9 mouse cellular contexts compared by ENCODE assay signal in genomic region chr1:78907991-78908390, GRCm38 (mm10).
DNase-seq lines count a peak whose midpoint lies in the region; ATAC-seq and TF ChIP-seq lines count a peak whose summit lies in the region.
"Had no signal": no experiment of that assay in that cellular context is flagged by ENCODE, and none has a peak within 500 bp of the region (broad histone marks: within the 10 kb centered on the region; RNA-seq: fewer than 3 reads in every experiment).

No protein-coding gene starts in this region.

- H3K27ac ChIP-seq in heart, embryonic 12.5 days (ENCODE audit: poor library complexity, severe bottlenecking), result no peak overlapping the region
- H3K27ac ChIP-seq in intestine, embryonic 16.5 days (ENCODE audit: low read length), result no peak overlapping the region

- in situ Hi-C loops in Patski (cut with MboI; ENCODE audit: low pct_unique_long_range_greater_than_20kb), result no loop called here

- 0 out of 2 replicates have a peak, but pooled peaks have one; percentile 55 for ATAC-seq in heart, embryonic 12.5 days (ENCODE audit: insufficient number of reproducible peaks, low FRiP score)
- ATAC-seq in Patski, result peak; percentile 97
- ATAC-seq in intestine, embryonic 16.5 days, result peak; percentile 60
- ATAC-seq in granulocyte monocyte progenitor cell, adult 5-6 weeks (replicated peaks; ENCODE audit: poor library complexity, severe bottlenecking), result no peak

- no peak overlapping the region for H3K4me3 ChIP-seq in heart, embryonic 12.5 days
- no peak overlapping the region for H3K4me3 ChIP-seq in intestine, embryonic 16.5 days (ENCODE audit: low read length)
- H3K4me3 ChIP-seq: erythroblast, embryonic 14.5 days had no signal

- POLR2A ChIA-PET in Patski (lab: Charles Lee), result no interaction called here

- H3K4me1 ChIP-seq in heart, embryonic 12.5 days (replicated peaks), result no peaks in the 10 kb centered on the region
- no peaks in the 10 kb centered on the region for H3K4me1 ChIP-seq in intestine, embryonic 16.5 days (ENCODE audit: control insufficient read depth, insufficient read depth, low read length)

- H3K9me3 ChIP-seq in heart, embryonic 12.5 days (replicated peaks), result no peaks in the 10 kb centered on the region
- no peaks in the 10 kb centered on the region for H3K9me3 ChIP-seq in intestine, embryonic 16.5 days (ENCODE audit: control insufficient read depth, low read length)

- no peaks in the 10 kb centered on the region for H3K36me3 ChIP-seq in heart, embryonic 12.5 days
- no peaks in the 10 kb centered on the region for H3K36me3 ChIP-seq in intestine, embryonic 16.5 days (ENCODE audit: control insufficient read depth, insufficient read depth, low read length)

- H3K4me2 ChIP-seq in heart, embryonic 12.5 days, result no peak overlapping the region
- no peak overlapping the region for H3K4me2 ChIP-seq in intestine, embryonic 16.5 days (ENCODE audit: low read depth, low read length)

- no peak for TF ChIP-seq CTCF in Patski (IDR thresholded peaks at IDR 0.05)

- no peak overlapping the region for H3K9ac ChIP-seq in heart, embryonic 12.5 days
- no peak overlapping the region for H3K9ac ChIP-seq in intestine, embryonic 16.5 days (ENCODE audit: low read depth, low read length)

- CTCF ChIA-PET in Patski (lab: Charles Lee), result interaction anchor here (0.9 to 2.7 kb wide), 8 partner anchors 9 to 183 kb away, joined by 3 to 10 read pairs (median 4); no protein-coding TSS in a partner anchor

- no peak for DNase-seq in heart, adult 18-20 months
- DNase-seq in Patski (ENCODE audit: low read depth, low spot score), result peak; percentile 63
- peak; percentile 9 for DNase-seq in lung, postnatal 36 days
- DNase-seq in frontal cortex, postnatal 10 days (ENCODE audit: low spot score in 2 of 2), result no peak
- no peak for DNase-seq in heart, adult 8-10 months (ENCODE audit: low spot score)

- 43% methylated on average over 5 of the region's 5 CpGs for WGBS in heart, embryonic 12.5 days
- 25% methylated on average over 5 of the region's 5 CpGs for WGBS in intestine, embryonic 16.5 days

- no peaks in the 10 kb centered on the region for H3K27me3 ChIP-seq in heart, embryonic 12.5 days (replicated peaks)
- H3K27me3 ChIP-seq in Patski, result no peaks in the 10 kb centered on the region
- no peaks in the 10 kb centered on the region for H3K27me3 ChIP-seq in intestine, embryonic 16.5 days (replicated peaks; ENCODE audit: control insufficient read depth, insufficient read depth, low read length)

Comparison
In these comparisons a context has a peak if more than half of its experiments do, and no peak if none do; other contexts are left out.
1. DNase-seq: peak in Patski (single experiment) and lung, postnatal 36 days (single experiment); none in heart, adult 18-20 months (0 of 2), frontal cortex, postnatal 10 days (0 of 2) and heart, adult 8-10 months (single experiment).